Mouse (Mus musculus): ENCODE measurements around the gene Hist1h2bg.

GRCm38 (mm10) chr13:23523976-23524375, 47.2 kb upstream of the Hist1h2bg start:
- no peak for TF ChIP-seq CTCF (IDR thresholded peaks at IDR 0.05)
- TF ChIP-seq EP300 (IDR thresholded peaks at IDR 0.05), result no peak

Measured in lung, postnatal 0 days (tissue).